Mouse (Mus musculus): ENCODE data around the gene Sln. TPM values are rescaled to one million over a fixed set of nuclear protein-coding genes. Genes with fewer than 3 reads are reported as not detected.

Sln gene
- 2.6 TPM in 1 of 2 replicates, not detected in the other for polyA plus RNA-seq (2012; rRNA removed)

DNA sequence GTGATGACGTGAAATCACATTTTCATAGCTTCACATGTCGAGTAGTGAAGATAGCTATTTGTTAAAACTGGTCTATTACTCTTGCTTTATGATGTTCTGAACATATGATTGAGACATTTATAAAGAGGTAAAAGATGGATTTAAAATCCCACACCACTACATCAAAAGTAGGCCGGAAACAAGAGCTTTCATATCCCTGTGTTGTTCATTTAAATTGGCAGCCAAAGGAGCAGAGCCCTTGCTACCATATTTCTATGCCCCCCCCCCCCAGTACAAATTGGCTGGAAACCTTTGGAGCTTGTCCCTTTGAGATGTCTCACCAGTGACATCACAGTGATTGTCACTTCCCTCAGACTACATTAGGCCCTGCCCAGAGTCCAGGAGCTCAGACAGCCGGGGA, at the start of gene Sln:
TSS of gene Sln (plus strand) at position 301 of the 400 bp plus-strand sequence.

Other genes with a start within 250 kb of the Sln start
- 46.9 and 59.9 TPM in 2 replicates for gene Acat1, start 239.8 kb upstream of the Sln start, polyA plus RNA-seq (2012; rRNA removed)
- gene Cul5, start 180.2 kb upstream of the Sln start, polyA plus RNA-seq (2012; rRNA removed) = 21.1 and 23.9 TPM in 2 replicates
- 1.7 and 1.9 TPM in 2 replicates for gene Rab39, start 143.9 kb upstream of the Sln start, polyA plus RNA-seq (2012; rRNA removed)
- gene Slc35f2, start 78.6 kb upstream of the Sln start, polyA plus RNA-seq (2012; rRNA removed) = 2.1 and 3.3 TPM in 2 replicates
- 4.4 and 6.6 TPM in 2 replicates for gene Elmod1, start 125.1 kb downstream of the Sln start, polyA plus RNA-seq (2012; rRNA removed)
- gene Tnfaip8l3, start 218.2 kb downstream of the Sln start, polyA plus RNA-seq (2012; rRNA removed) = 0.08 and 0.14 TPM in 2 replicates